Mouse (Mus musculus) G1E (cell line): ENCODE data around the gene Lama2.

Experiments
- CTCF ChIP-seq: IDR thresholded peaks from 2 replicates; pipeline ENCODE4 v1.5.1; 2012; ENCODE audit warnings: low read depth, low read length, inconsistent platforms, mixed read lengths
- GATA1 ChIP-seq: IDR thresholded peaks from 2 replicates; pipeline ENCODE4 v1.6.1; 2012; ENCODE audit warnings: borderline replicate concordance, low read length, inconsistent platforms, mixed read lengths
- GATA2 ChIP-seq: IDR thresholded peaks from 2 replicates; pipeline ENCODE4 v1.6.1; 2012; ENCODE audit warnings: low read depth, low read length, inconsistent platforms, borderline replicate concordance
- POLR2AphosphoS5 ChIP-seq: IDR thresholded peaks from 2 replicates; pipeline ENCODE4 v1.6.1; 2012; ENCODE audit warnings: low read depth, low read length, inconsistent platforms; ENCODE audit not compliant: insufficient replicate concordance
- TAL1 ChIP-seq: conservative IDR thresholded peaks from 2 replicates; pipeline ENCODE4 v1.6.1; 2012; ENCODE audit warnings: low read depth, low read length, inconsistent platforms, mixed read lengths

GRCm38 (mm10) chr10:27123763-27124162 lies 495.8 kb downstream of the Lama2 start:
- no peak for TF ChIP-seq CTCF
- TF ChIP-seq GATA1: no peak
- no peak for TF ChIP-seq TAL1
- no peak for TF ChIP-seq POLR2AphosphoS5
- TF ChIP-seq GATA2: no peak
